Mouse (Mus musculus) fat pad, adult 2 months (tissue): ENCODE measurements around the gene Akt2.

Experiments
- DNase-seq: peaks from one replicate; pipeline ENCODE4 v3.0.0-alpha.2; 2011; ENCODE audit warnings: low read depth, low spot score; ENCODE audit errors: extremely low read depth

Akt2 gene

DNA sequence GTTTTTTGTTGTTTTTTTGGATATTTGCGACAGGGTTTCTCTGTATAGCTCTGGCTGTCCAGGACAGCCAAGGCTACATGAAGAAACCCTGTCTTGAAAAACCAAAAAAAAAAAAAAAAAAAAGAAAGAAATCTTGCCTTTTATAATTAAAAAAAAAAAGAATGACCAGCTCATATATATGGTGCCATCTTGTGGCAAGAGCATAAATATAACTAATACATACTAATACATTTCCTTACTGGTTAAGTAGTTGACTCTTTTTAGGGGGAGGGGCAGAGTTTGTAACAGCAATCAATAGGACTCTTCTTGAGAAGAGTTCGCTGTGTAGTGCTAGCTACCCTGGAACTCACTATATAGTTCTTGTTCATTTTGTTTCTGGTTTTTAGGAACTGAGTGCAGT lies 3.6 kb upstream of the Akt2 start:
- no peak for DNase-seq

- no peak for DNase-seq
These were observed 1.3 kb upstream of the Akt2 start for GRCm38 (mm10) chr7:27590088-27590487.

DNA sequence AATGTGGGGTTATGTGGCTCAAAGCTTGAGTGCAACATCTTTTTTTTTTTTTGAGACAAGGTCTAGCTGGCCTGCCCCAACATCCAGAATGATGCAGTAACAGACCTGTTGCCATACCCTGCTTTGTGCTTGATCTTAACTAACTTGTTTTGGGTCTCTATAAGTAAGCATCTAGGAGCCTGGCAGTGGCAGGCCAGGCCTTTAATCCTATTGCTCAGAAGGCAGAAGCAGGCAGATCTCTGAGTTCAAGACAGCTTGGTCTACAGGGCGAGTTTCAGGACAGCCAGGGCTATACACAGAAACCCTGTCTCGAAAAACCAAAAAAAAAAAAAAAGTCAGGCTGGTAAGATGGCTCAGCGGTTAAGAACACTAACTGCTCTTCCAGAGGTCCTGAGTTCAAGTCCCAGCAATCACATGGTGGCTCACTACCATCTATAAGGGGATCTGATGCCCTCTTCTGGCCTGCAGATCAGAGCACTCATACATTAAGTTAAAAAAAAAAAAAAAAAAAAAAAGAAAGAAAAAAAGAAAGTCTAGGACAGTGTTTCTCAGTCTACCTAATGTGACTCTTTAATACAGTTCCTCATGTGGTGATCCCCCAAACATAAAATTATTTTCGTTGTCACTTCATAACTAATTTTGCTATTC lies 662 bp upstream of the Akt2 start:
- no peak for DNase-seq

DNA sequence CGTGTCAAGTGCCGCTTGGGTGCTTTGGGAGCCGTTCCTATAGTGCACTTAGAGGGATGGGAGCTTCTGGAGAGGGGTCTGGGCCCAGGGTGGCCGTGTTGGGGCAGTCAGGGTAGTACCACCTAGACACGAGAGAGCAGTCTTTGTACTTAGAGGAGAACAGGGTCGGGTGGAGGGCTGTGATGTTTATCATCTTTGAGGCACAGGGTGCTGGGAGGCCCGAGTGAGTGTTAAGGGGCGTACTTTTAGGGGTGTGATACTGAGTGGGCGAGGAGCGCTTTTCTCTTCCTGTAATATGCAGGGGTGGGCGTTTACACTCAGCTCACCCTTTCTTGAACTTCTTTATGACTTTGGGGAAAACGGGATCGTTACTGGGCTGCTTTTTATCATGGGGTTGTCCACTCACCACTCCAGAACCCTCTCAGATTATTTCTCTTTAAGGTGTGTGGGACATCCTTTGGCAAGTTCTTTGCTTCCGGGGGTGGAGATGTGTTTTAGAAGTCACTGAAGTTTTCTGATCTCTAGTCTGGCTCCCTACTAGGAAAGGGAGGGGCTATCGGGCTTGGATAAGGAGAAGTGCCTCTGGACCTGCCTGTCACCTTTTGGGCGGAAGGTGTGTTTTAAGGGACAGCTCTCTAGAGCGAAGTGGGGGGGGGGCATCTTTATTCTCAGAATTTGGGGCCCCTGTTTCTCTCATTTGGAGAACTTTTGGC lies 1.0 kb downstream of the Akt2 start:
- no peak for DNase-seq

DNA sequence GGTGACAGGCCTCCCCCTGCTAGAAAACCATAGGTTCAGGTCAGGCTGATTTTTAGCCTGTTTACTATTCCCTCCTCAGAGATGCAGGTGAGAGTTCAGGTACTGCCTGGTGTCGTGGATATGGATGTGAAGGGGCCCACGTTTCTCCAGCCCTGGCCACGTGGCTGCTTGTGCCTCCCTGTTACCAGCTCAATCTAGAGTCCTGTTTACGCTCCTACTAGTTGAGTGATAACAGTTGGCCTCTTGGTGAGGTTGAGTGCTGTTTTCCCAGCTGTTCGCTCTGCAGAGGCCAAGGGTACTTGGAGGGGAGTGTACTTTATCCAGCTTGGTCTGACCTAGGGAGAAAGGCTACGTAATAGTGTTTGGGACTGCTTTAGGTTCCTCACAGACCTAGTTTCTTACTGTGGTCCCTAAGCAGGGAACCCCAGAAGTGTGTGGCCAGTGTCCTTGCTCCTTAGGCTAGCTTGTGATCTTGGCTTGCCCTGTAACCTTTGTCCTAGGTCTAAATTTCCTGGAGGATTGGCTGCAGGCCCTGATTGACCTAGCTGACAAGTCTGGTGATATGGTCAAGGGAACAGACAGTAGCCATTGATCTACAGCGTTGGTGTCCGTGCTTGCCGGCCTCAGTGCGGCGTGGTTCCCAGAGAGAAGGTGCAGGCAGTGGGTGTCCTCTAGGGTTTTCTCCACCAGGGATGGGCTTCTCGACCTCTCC lies 1.7 kb downstream of the Akt2 start:
- no peak for DNase-seq

DNA sequence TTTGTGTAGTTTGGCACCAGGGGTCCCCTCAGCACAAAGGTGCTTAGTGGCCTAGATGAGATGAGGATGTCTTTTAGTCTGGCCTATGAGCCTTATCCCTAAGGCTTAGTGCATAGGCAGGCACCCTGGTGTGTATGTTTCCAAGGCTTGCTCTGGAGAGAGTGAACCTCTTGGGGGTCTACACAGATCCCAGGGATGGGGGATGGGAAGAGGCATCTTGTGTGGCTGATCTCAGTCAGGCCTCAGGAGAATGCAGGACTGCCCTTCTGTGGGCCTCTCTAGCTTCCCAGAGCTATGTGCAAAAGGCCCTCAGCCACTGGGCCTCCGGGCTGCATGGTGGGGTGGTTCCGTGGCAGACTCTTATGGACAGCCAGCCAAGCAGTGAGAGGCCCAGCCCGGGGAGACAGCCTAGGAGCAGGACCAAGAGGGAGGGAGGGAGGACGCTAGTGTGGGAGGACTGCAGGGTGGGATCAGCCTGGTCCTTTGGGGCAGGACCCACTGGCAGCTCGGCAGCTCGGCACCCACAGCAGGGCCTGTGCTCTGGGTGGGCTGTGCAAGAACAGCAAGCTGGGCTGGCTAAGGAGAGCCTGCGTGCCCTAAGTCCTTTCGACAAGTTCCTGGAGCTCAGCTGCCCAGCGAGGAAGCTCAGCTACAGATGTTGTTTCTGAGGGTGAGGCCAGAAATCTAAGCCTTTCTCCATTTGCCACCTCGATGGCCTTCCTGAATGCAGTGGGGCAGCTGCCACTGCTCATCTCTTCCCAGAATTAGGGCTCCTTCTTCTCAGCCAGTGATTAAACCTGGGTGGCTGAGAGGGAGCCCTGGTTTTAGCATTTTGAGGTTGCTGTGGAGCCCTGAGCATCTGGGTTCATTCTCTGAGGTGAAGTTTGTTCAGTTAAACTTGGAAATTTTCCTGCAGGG lies 5.5 kb downstream of the Akt2 start:
- DNase-seq = no peak

GRCm38 (mm10) chr7:27598053-27598452 lies 6.7 kb downstream of the Akt2 start:
- no peak for DNase-seq

GRCm38 (mm10) chr7:27601628-27602027 lies 10.3 kb downstream of the Akt2 start:
- DNase-seq = no peak

GRCm38 (mm10) chr7:27602161-27602560 lies 10.8 kb downstream of the Akt2 start:
- DNase-seq = no peak

DNA sequence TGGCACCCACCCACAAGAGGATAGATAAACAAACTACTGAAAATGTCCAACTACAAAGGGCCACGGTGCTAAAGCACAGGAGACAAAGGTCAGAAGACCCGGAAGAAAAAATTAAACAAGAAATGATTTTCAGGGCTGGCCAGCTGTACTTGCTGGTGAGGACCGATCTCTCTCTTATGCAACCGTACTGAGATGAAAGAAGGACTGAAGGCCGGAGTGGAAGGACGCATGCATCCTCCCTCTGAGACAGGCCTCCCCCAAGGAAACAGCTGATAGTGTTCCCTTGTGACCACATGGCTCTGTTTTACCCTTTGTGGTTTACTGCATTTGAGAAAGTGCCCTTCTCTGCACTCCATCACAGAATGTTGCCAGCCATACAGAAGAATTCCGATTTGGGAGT lies 11.5 kb downstream of the Akt2 start:
- no peak for DNase-seq

- no peak for DNase-seq
These were observed 13.5 kb downstream of the Akt2 start for GRCm38 (mm10) chr7:27604661-27605348.

DNA sequence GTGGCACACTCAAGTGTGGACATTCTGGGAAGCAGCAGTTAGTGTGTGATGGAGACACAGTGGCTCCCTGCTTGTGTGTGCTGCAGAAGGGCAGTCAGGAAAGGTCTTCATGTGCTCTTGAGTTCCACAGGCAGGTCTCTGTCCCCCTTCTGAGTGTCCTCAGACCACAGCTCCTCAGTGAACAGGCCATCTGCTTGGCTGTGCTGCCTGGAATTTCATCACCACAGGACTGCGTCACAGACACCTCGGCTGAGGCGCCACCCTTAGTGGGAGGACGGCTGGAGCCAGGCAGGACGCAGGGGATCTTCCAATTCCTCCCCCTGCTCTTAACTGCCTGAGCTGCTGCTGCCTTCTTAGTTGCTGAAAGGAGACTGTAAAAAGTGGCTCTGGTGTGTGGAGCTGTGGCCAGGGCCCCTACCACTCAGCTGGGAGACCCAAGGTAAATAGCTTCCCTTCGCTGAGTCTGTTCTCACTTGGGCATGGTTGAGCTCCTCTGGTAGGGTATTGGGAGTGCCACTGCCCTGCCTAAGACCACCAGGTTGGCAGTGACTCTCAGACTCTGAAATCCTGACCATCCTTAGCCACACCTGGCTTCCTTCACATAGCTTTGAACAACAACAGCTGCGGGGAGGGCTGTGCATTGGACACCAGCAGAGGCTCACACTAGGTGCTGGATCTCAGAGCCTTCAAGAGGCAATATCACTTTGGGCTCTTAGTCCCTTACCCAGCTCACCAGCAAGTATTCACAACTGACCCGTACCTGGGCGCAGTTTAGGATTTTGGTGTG lies 14.3 kb downstream of the Akt2 start:
- no peak for DNase-seq

- DNase-seq = no peak
These were observed 15.3 kb downstream of the Akt2 start for GRCm38 (mm10) chr7:27606481-27607254.

- DNase-seq = no peak
These were observed 16.2 kb downstream of the Akt2 start for GRCm38 (mm10) chr7:27607580-27607979.

- DNase-seq = no peak
These were observed 16.8 kb downstream of the Akt2 start for GRCm38 (mm10) chr7:27608130-27608529.

DNA sequence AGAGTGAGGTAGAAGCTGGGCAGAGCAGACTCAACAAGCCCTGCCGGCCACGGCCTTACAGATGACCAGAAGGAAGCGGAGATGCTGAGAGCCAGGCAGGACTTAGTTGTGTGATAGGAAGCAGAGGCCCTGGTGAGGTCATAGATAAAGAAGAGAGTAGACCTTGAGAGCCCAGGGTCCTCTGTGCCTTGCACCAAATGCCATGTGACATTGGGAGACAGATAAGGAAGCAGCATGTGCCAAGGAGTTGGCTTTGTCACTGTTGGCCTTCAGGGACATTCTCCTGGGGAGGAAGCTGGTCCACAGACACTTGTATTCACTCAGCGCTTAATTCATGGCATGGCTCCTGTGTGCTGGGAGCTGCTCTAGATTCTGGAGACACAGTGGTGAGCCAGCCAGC lies 17.9 kb downstream of the Akt2 start:
- DNase-seq = no peak

GRCm38 (mm10) chr7:27609688-27610087 lies 18.3 kb downstream of the Akt2 start:
- DNase-seq = no peak

- DNase-seq = no peak
These were observed 19.0 kb downstream of the Akt2 start for GRCm38 (mm10) chr7:27610370-27610769.

GRCm38 (mm10) chr7:27610871-27611270 lies 19.5 kb downstream of the Akt2 start:
- no peak for DNase-seq
